Mouse (Mus musculus) layer of hippocampus, postnatal 14 days (tissue): ENCODE measurements around the gene Plxna4. TPM values are rescaled to one million over a fixed set of nuclear protein-coding genes. Genes with fewer than 3 reads are reported as not detected.

ENCODE experiments used
- DNase-seq, 2 experiments: peaks; one replicate each; pipeline ENCODE4 v3.0.0; 2021 to 2022; ENCODE audit warnings: low spot score in 2 of 2, mixed read lengths in 1 of 2
- total RNA-seq, 2 experiments: library from RNA; stranded (reverse); gene quantifications; 2 replicates each; pipeline ENCODE4 v1.2.3; 2021

Plxna4 gene
- total RNA-seq, 2 experiments from 2014 or later, result 113 to 120 TPM

- DNase-seq, result no peak
Measured at GRCm38 (mm10) chr6:32266085-32266484, 321.9 kb downstream of the Plxna4 start.

GRCm38 (mm10) chr6:32261339-32261738 is 326.7 kb downstream of the Plxna4 start:
- DNase-seq, result peak in 1 of 2 experiments; percentile 63

GRCm38 (mm10) chr6:32260341-32260740 is 327.7 kb downstream of the Plxna4 start:
- no peak for DNase-seq

GRCm38 (mm10) chr6:32255191-32255590 is 332.8 kb downstream of the Plxna4 start:
- DNase-seq, result no peak

- DNase-seq, result no peak
Measured at GRCm38 (mm10) chr6:32252168-32252567, 335.8 kb downstream of the Plxna4 start.

GRCm38 (mm10) chr6:32251674-32252073 is 336.3 kb downstream of the Plxna4 start:
- DNase-seq, result no peak

GRCm38 (mm10) chr6:32246036-32246435 is 342.0 kb downstream of the Plxna4 start:
- DNase-seq, result no peak

GRCm38 (mm10) chr6:32243040-32243439 is 345.0 kb downstream of the Plxna4 start:
- DNase-seq, result no peak

GRCm38 (mm10) chr6:32231383-32231782 is 356.6 kb downstream of the Plxna4 start:
- no peak for DNase-seq

GRCm38 (mm10) chr6:32226636-32227035 is 361.4 kb downstream of the Plxna4 start:
- no peak for DNase-seq

GRCm38 (mm10) chr6:32224007-32224703 is 363.8 kb downstream of the Plxna4 start:
- DNase-seq, result peak; percentile 23 to 55

- DNase-seq, result no peak
Measured at GRCm38 (mm10) chr6:32220765-32221164, 367.2 kb downstream of the Plxna4 start.

GRCm38 (mm10) chr6:32218544-32218943 is 369.4 kb downstream of the Plxna4 start:
- no peak for DNase-seq

GRCm38 (mm10) chr6:32212439-32212838 is 375.6 kb downstream of the Plxna4 start:
- DNase-seq, result no peak

- DNase-seq, result no peak
Measured at GRCm38 (mm10) chr6:32210139-32210538, 377.9 kb downstream of the Plxna4 start.

- DNase-seq, result no peak
Measured at GRCm38 (mm10) chr6:32208951-32209350, 379.0 kb downstream of the Plxna4 start.

- no peak for DNase-seq
Measured at GRCm38 (mm10) chr6:32204253-32204652, 383.7 kb downstream of the Plxna4 start.

GRCm38 (mm10) chr6:32203389-32203788 is 384.6 kb downstream of the Plxna4 start:
- no peak for DNase-seq

- no peak for DNase-seq
Measured at GRCm38 (mm10) chr6:32202664-32203192, 385.3 kb downstream of the Plxna4 start.

- no peak for DNase-seq
Measured at GRCm38 (mm10) chr6:32201506-32201905, 386.5 kb downstream of the Plxna4 start.

GRCm38 (mm10) chr6:32199616-32200015 is 388.4 kb downstream of the Plxna4 start:
- DNase-seq, result no peak

GRCm38 (mm10) chr6:32196913-32197312 is 391.1 kb downstream of the Plxna4 start:
- no peak for DNase-seq

GRCm38 (mm10) chr6:32193046-32193445 is 394.9 kb downstream of the Plxna4 start:
- no peak for DNase-seq
